Mouse (Mus musculus): ENCODE results near the gene Fam168a.

GRCm38 (mm10) chr7:100718741-100719140, 12.3 kb downstream of the Fam168a start:
- TF ChIP-seq POLR2A (IDR thresholded peaks at IDR 0.05; ENCODE audit: borderline replicate concordance, insufficient read depth, low read length) (no peak), CTCF (IDR thresholded peaks at IDR 0.05; ENCODE audit: borderline replicate concordance, insufficient read depth, low read depth, low read length) (no peak)

All from cerebellum, adult 2 months (tissue).